Mouse (Mus musculus) forebrain, embryonic 12.5 days (tissue): ENCODE measurements at regions not wholly inside any gene's neighbourhood (a gene's known extent, or its start where the extent isn't known, plus 50 kb on each side); places are given as distances from the start of the nearest gene placed in this dataset.
A peak's percentile ranks its signal among the peaks of the same experiment; 100 is the strongest.
"Not testable (repeated sequence)": the region's sequence is repeated elsewhere in the genome, so short reads cannot be mapped to it uniquely, and the experiment has no call there.

Experiments used
- ATAC-seq: fragments of 200-750 bp; cut with Nextera tagmentation; 2 replicates; pipeline ENCODE4 v1.8.0; 2017; ENCODE audit warnings: moderate TSS enrichment; ENCODE audit not compliant: low FRiP score
- H3K27ac ChIP-seq: fragments of 300-500 bp; sonication (generic); 2 replicates; pipeline ENCODE4 v1.5.1; 2016; ENCODE audit warnings: mild to moderate bottlenecking
- H3K27me3 ChIP-seq: fragments of 300-500 bp; sonication (generic); 2 replicates; pipeline ENCODE4 v1.6.1; 2016; ENCODE audit warnings: mild to moderate bottlenecking
- H3K36me3 ChIP-seq: fragments of 300-500 bp; sonication (generic); replicated peaks from 2 replicates; pipeline ENCODE4 v1.6.1; 2016; ENCODE audit warnings: mild to moderate bottlenecking
- H3K4me1 ChIP-seq: fragments of 300-500 bp; sonication (generic); 2 replicates; pipeline ENCODE4 v1.6.1; 2016
- H3K4me2 ChIP-seq: fragments of 300-500 bp; sonication (generic); 2 replicates; pipeline ENCODE4 v1.6.1; 2016; ENCODE audit warnings: mild to moderate bottlenecking, moderate library complexity
- H3K4me3 ChIP-seq: fragments of 300-500 bp; sonication (generic); replicated peaks from 2 replicates; pipeline ENCODE4 v1.5.1; 2016; ENCODE audit warnings: mild to moderate bottlenecking
- H3K9ac ChIP-seq: fragments of 300-500 bp; sonication (generic); 2 replicates; pipeline ENCODE4 v1.6.1; 2016; ENCODE audit warnings: mild to moderate bottlenecking
- H3K9me3 ChIP-seq: fragments of 300-500 bp; sonication (generic); 2 replicates; pipeline ENCODE4 v1.6.1; 2016
- WGBS: fragments of 180-500 bp; shearing (Covaris S2); methylation state at CpG from one replicate; pipeline ENCODE4 v1.1.7; 2016; 5-methylcytosine and 5-hydroxymethylcytosine counted together

DNA sequence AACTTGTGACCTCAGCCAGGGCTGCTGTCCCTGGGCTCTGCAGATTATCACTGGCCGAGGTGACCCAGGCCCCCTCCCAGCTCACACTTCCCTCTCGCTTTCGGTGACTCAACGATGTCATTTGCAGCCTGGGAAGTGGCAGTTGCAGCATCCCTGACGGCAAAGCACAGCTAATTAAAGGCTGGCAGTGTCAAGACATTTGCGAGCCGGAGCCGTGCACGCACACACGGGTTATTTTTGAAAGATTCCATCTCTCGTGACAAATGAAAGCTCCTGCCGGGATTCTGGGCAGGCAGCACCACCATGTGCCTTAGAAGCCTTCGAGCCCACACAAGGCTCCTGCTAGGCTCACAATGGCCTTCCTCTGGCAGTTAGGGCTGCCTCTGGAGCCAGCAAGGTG lies 164.7 kb upstream of the A430005L14Rik start:
- Histone ChIP-seq H3K4me1 (peaks cover 30% of the 10 kb centered on the region), H3K4me3 (no peak overlapping the region), H3K9me3 (no peaks in the 10 kb centered on the region), H3K9ac (0 out of 2 replicates have a peak overlapping the region, but pooled peaks have one; percentile 12), H3K27me3 (peaks cover 18% of the 10 kb centered on the region; the same call in 1 of the 2 replicates), H3K36me3 (no peaks in the 10 kb centered on the region), H3K27ac (0 out of 2 replicates have a peak overlapping the region, but pooled peaks have one; percentile 50), H3K4me2 (no peak overlapping the region)
- WGBS: 29% methylated on average over 13 of the region's 13 CpGs
- no peak for ATAC-seq

DNA sequence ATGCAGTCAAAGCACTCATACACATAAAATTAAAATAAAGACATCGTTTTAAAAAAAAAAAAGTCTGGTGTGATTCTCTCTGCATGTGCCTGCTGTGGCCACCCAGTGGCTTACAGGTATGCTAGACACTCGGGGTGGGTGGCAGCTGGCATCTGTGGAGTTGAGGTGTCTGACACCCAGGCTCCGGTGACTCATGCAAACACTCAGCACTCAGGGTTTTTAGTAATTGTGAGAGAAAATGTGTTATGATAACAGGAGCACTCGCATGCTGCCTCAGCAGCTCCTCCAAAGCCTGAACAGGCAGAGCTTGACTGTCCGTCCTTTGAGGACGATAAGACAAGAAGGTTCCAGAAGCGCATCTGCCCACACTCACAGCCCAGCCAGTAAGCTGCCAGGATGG lies 159.0 kb upstream of the A430005L14Rik start:
- Histone ChIP-seq H3K4me3 (no peak overlapping the region), H3K36me3 (no peaks in the 10 kb centered on the region), H3K4me2 (no peak overlapping the region), H3K9me3 (no peaks in the 10 kb centered on the region), H3K27me3 (0 out of 2 replicates have a peak, but pooled peaks cover 10% of the 10 kb centered on the region), H3K27ac (no peak overlapping the region), H3K4me1 (no peaks in the 10 kb centered on the region), H3K9ac (no peak overlapping the region)
- WGBS: 88% methylated on average over 7 of the region's 7 CpGs
- no peak for ATAC-seq

DNA sequence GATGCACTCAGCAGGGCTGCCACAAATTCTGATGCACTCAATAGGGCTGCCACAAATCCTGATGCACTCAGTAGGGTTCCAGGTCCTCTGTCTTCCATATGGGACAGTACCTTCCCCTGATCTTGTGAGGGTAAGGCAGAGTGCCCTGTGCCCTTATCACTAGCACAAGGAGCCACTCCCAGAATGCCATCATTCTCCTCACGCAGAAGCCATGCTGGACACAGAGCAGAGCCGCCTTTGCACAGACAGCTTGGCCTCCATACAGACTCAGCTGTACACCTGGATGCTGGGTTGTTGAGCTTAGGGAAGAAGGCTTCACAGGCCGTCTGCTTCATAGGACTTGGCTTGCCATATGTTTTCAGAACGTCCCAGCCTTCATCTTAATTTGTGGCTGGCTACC lies 151.3 kb upstream of the A430005L14Rik start:
- Histone ChIP-seq H3K9ac (no peak overlapping the region), H3K27ac (peak overlapping the region; percentile 78), H3K4me1 (peaks cover 25% of the 10 kb centered on the region), H3K4me3 (no peak overlapping the region), H3K4me2 (peak overlapping the region; percentile 50; the same call in 1 of the 2 replicates), H3K36me3 (no peaks in the 10 kb centered on the region), H3K27me3 (no peaks in the 10 kb centered on the region; the same call in 1 of the 2 replicates), H3K9me3 (no peaks in the 10 kb centered on the region)
- 29% methylated on average over 4 of the region's 4 CpGs for WGBS
- no peak for ATAC-seq

DNA sequence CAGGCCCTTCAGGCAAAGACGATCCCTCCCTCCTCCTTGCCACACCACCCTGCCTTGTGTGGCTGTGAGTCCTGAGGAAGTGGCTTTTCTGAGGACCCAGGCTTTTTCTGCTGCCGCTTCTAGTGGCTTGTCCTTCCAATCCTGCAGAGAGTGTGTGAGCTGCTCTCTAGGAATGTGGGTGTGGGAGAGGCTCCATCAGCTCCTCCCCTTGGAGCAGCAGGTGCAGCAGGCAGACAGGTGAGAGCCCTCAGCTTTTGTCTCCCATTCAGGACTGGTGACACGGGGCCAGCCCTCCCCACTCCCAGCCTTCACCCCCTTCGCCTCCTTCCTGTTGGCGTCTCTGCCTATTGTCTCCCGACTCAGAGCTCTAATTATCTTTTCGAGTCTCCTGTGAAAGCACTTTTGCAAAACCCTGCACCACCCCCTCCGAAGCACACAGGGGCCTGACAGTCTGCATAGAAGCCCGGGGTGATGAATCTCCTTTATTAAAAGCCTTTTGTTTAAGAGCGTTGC lies 150.8 kb upstream of the A430005L14Rik start:
- WGBS: under 1% methylated on average over 10 of the region's 10 CpGs
- Histone ChIP-seq H3K4me3 (peak overlapping the region; percentile 13; the same call in 1 of the 2 replicates), H3K4me1 (peaks cover 25% of the 10 kb centered on the region), H3K4me2 (peak overlapping the region; percentile 50), H3K27ac (peak overlapping the region; percentile 78), H3K9me3 (no peaks in the 10 kb centered on the region), H3K27me3 (no peaks in the 10 kb centered on the region; the same call in 1 of the 2 replicates), H3K36me3 (no peaks in the 10 kb centered on the region), H3K9ac (no peak overlapping the region)
- peak; percentile 78 for ATAC-seq

DNA sequence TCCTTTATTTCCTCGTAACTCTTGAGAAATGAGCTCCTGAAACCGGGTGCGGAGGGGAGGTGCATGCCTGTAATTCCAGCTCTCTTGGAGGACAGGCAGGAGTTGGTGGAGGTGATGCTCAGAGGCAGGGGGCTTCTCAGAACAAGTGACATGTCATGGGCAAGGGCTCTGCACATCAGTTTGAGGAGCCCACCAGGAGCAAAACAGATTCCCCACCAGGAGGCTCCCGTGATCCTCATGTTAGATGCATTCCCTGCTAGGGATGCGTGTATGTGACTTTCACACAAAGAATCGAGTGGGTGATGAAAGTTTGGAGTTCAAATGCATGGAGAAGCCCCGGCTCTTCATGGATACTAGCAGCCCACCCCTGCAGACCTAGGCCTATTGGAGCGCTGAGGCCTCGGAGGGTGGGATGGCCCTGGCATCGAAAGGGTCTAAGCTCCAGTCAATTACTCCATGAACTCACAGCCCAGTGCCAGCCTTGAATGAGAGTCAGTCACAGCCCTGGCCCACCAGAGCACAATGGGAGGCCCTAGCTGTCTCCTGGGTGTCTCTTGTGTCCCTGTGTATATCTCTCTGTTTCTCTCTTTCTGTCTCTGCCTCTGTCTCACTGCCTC lies 150.1 kb upstream of the A430005L14Rik start:
- Histone ChIP-seq H3K4me2 (peak overlapping the region; percentile 50), H3K9me3 (no peaks in the 10 kb centered on the region), H3K9ac (no peak overlapping the region), H3K36me3 (no peaks in the 10 kb centered on the region), H3K4me1 (peaks cover 25% of the 10 kb centered on the region), H3K4me3 (peak overlapping the region; percentile 13; the same call in 1 of the 2 replicates), H3K27me3 (no peaks in the 10 kb centered on the region; the same call in 1 of the 2 replicates), H3K27ac (peak overlapping the region; percentile 78)
- ATAC-seq: peak; percentile 36; the same call in 1 of the 2 replicates
- WGBS: 15% methylated on average over 10 of the region's 10 CpGs

DNA sequence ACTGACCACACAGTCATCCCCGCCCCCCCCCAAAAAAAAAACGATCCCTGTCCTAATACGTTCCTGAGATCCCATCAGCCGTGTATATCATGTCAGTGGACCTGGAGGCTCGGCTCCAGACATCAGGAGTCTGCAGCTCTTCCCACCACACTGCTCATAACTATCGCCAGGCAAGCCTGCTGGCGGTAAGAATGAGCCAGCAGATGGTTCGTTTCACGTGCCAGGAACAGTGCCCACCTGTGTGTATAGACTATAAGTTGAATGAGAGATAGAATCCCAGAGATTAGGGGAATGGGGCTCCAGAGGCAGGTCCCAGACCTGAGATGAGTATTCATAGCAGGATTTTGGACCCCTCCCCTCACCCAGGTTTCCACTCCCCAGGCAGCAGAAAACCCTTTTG lies 144.2 kb upstream of the A430005L14Rik start:
- 0 out of 2 replicates have a peak, but pooled peaks cover 4% of the 10 kb centered on the region for H3K27me3 ChIP-seq
- 91% methylated on average over 9 of the region's 9 CpGs for WGBS
- H3K9me3 ChIP-seq: no peaks in the 10 kb centered on the region
- no peaks in the 10 kb centered on the region for H3K36me3 ChIP-seq
- H3K27ac ChIP-seq: no peak overlapping the region
- H3K4me1 ChIP-seq: 0 out of 2 replicates have a peak, but pooled peaks cover 4% of the 10 kb centered on the region
- no peak for ATAC-seq
- H3K4me3 ChIP-seq: no peak overlapping the region
- no peak overlapping the region for H3K9ac ChIP-seq
- H3K4me2 ChIP-seq: no peak overlapping the region

DNA sequence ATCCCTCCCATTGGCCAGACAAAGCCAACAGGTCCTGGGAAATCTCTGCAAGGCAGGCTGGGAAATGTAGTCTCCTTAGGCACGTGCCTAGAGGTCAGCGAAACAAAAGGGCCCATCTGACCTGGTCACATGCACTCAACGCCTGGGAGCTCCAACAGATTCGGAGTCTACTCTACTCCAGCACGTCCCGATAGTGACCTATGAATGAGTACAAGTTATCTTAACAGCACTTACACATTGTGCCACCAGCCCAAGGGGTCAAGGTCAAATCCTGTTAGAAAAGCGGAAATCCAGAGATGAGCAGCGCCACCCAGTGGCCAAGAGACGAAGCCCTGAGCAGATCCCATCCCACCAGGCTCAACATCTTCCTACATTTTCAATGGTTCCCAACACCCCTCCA lies 129.1 kb upstream of the A430005L14Rik start:
- H3K9me3 ChIP-seq: no peaks in the 10 kb centered on the region
- no peaks in the 10 kb centered on the region for H3K4me1 ChIP-seq
- ATAC-seq: 0 out of 2 replicates have a peak, but pooled peaks have one; percentile 17
- no peaks in the 10 kb centered on the region for H3K27me3 ChIP-seq
- H3K4me3 ChIP-seq: no peak overlapping the region
- no peak overlapping the region for H3K9ac ChIP-seq
- H3K36me3 ChIP-seq: no peaks in the 10 kb centered on the region
- H3K4me2 ChIP-seq: no peak overlapping the region
- 40% methylated on average over 9 of the region's 9 CpGs for WGBS
- no peak overlapping the region for H3K27ac ChIP-seq

DNA sequence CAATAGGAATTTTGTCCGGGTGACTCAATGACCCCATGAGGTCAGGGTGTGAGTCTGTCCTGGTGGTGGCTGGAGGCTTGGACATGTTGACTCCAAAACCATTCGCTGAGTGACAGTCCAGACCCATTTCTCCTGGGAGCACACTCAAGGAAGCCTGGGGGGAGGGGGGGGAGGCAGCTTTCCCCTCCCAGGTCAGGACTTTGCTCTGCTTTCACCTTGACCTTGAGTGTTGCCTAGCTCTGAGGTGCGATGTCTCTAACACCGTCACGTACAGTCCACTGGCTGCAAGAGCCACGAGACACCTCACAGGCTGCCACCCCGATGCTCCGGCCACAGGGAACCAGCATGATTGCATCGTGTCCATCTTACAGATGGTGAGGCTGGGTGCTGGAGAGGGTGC lies 127.3 kb upstream of the A430005L14Rik start:
- H3K27ac ChIP-seq: no peak overlapping the region
- no peak overlapping the region for H3K9ac ChIP-seq
- H3K4me1 ChIP-seq: no peaks in the 10 kb centered on the region
- 94% methylated on average over 9 of the region's 9 CpGs for WGBS
- no peak for ATAC-seq
- no peak overlapping the region for H3K4me3 ChIP-seq
- H3K36me3 ChIP-seq: no peaks in the 10 kb centered on the region
- H3K27me3 ChIP-seq: no peaks in the 10 kb centered on the region
- H3K9me3 ChIP-seq: no peaks in the 10 kb centered on the region
- no peak overlapping the region for H3K4me2 ChIP-seq

DNA sequence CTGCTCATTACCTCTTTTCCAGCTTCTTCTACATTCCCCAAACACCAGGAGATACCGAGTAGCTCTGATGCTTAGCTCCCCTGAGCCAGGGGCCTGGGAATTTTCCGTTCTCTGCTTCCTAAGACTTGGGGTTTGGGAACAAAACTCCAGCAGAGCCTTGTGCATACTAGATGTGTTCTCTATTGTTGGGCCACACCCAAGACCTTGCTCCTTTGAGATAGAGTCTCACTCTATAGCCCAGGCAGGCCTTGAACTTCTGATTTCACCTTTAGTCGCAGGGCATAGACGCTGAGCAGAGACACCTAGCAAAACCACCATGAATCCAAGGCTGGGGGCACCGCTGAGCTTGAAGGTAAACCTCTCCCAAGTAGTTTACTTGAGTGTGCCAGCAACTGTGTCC lies 126.5 kb upstream of the A430005L14Rik start:
- WGBS: 94% methylated on average over 5 of the region's 5 CpGs
- no peak for ATAC-seq
- Histone ChIP-seq H3K27me3 (no peaks in the 10 kb centered on the region), H3K9ac (no peak overlapping the region), H3K36me3 (no peaks in the 10 kb centered on the region), H3K4me2 (no peak overlapping the region), H3K4me1 (no peaks in the 10 kb centered on the region), H3K27ac (no peak overlapping the region), H3K4me3 (no peak overlapping the region), H3K9me3 (no peaks in the 10 kb centered on the region)

DNA sequence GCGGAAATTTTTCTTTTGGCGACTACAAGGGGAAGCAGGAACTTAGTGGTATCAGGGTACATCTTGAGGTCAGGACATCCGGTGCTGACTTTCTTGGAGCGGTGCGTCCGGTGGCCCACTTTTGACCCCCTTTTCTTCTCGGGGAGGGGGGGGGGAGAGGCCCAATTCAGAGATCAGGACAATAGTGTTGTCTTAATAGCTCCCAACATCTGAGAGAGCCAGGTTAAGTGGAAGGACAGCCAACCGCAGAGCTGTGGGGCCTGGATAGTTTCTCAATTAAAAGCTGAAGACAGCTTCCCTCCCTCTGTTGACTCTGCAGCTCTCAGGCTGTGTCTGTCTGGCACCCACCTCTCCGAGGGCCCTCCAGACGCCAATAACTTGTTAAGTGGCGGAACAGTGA lies 125.8 kb upstream of the A430005L14Rik start:
- not testable (repeated sequence) for H3K27ac ChIP-seq, H3K36me3 ChIP-seq, H3K9ac ChIP-seq, H3K4me3 ChIP-seq, H3K4me1 ChIP-seq, H3K4me2 ChIP-seq, H3K27me3 ChIP-seq, ATAC-seq, H3K9me3 ChIP-seq
- 88% methylated on average over 11 of the region's 11 CpGs for WGBS

DNA sequence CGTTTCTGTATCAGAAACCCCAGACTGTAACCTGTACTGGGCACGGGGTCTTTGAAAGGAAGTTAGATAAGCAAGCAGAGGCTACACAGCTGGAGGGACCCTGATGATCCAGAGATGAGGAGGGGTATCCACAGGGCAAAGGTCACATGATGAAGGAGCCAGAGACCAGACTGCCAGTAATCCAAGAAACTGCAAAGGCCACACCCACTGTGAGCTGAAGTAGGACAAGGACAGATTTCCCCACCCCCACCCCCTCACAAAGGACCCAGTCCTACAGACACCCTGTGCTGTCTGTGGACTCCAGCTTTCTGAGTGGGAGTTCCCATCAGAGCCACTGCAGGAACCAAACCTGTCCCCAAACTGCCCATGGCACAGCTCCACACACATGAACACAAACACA lies 124.9 kb upstream of the A430005L14Rik start:
- no peak overlapping the region for H3K9ac ChIP-seq
- no peak overlapping the region for H3K4me3 ChIP-seq
- no peaks in the 10 kb centered on the region for H3K9me3 ChIP-seq
- no peak for ATAC-seq
- 92% methylated on average over 2 of the region's 2 CpGs for WGBS
- H3K4me2 ChIP-seq: no peak overlapping the region
- no peaks in the 10 kb centered on the region for H3K4me1 ChIP-seq
- H3K27ac ChIP-seq: no peak overlapping the region
- H3K27me3 ChIP-seq: no peaks in the 10 kb centered on the region; the same call in 1 of the 2 replicates
- no peaks in the 10 kb centered on the region for H3K36me3 ChIP-seq

DNA sequence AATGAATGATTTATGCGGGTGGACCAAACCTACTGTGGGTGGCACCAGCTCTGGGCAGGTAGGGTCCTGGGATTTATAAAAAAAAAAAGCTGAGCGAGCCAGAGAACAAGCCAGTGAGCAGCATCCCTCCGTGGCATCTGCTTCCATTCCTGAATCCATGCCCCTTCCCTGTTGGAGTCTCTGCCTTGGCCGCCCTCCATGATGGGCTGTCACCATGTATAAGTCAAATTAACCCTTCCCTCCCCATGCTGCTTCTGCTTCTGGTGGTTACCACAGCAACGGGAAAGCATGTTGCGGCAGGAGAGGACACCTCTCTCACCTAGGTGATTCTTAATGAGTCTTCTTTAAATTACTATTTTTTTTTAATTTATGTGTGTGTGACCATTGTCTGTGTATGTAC lies 112.3 kb upstream of the A430005L14Rik start:
- no peak overlapping the region for H3K4me3 ChIP-seq
- H3K27ac ChIP-seq: no peak overlapping the region
- peaks cover 8% of the 10 kb centered on the region; the same call in 1 of the 2 replicates for H3K4me1 ChIP-seq
- 81% methylated on average over 6 of the region's 6 CpGs for WGBS
- H3K4me2 ChIP-seq: no peak overlapping the region
- H3K36me3 ChIP-seq: no peaks in the 10 kb centered on the region
- no peak for ATAC-seq
- peaks cover 16% of the 10 kb centered on the region; the same call in 1 of the 2 replicates for H3K27me3 ChIP-seq
- no peaks in the 10 kb centered on the region for H3K9me3 ChIP-seq
- H3K9ac ChIP-seq: no peak overlapping the region

DNA sequence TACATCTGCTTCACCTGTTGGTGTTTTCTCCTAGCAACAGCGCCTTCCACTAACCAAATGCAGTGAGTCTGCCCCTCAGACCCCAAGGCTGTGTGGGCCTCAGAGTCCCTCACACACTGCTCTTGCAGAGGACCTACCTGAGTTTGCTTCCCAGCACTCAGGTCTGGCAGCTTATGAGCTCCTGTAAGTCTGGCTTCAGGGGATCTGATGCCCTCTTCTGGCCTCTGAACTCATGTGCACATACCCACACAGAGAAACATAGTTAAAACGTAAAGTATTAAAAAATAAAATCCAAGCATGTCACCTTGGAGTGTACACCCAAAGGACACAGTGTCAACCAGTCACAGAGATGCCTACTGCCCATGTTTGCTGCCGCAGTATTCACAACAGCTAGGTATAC lies 108.8 kb upstream of the A430005L14Rik start:
- Histone ChIP-seq H3K9me3 (no peaks in the 10 kb centered on the region), H3K36me3 (no peaks in the 10 kb centered on the region), H3K9ac (no peak overlapping the region), H3K4me1 (peaks cover 13% of the 10 kb centered on the region; the same call in 1 of the 2 replicates), H3K4me2 (no peak overlapping the region), H3K27me3 (peaks cover 23% of the 10 kb centered on the region; the same call in 1 of the 2 replicates), H3K4me3 (no peak overlapping the region), H3K27ac (no peak overlapping the region)
- ATAC-seq: no peak
- WGBS: 68% methylated on average over 3 of the region's 3 CpGs
